Mouse (Mus musculus): ENCODE measurements at regions not wholly inside any gene's neighbourhood (a gene's known extent, or its start where the extent isn't known, plus 50 kb on each side); places are given as distances from the start of the nearest gene placed in this dataset.

DNA sequence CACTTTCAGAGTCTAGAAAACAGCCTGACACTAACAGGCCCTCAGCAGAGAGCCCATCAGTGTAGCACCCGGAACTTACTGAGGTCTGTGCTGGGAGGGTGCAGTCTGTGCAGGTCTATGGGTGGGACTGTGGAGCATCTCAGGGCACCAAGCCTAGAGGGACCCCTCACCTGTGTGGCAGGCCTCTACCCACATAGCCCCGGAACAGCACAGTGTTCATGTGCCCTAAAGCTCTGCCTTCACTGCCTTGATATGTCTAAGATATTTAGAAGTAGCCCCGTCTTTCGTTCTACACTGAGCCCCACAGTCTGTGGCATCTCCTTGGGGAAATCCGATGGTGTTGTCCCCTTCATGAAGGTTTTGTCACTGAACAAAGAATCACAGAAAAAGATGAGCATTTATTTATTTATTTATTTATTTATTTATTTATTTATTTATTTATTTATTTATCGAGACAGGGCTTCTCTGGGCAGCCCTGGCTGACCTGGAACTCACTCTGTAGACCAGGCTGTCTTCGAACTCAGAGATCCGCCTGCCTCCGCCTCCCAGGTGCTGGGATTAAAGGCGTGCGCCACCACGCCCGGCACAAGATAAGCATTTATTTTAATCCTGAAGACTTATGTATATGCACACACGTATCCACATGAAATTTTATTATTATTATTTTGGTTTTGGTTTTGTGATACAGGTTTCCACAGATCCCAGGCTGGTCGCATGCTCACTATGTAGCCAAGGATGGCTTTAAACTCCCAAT lies 55.2 kb upstream of the Parp11 start:
- no peak for TF ChIP-seq POLR2A (IDR thresholded peaks at IDR 0.05; ENCODE audit: borderline replicate concordance, extremely low read depth, insufficient read depth, insufficient read length, poor library complexity, severe bottlenecking)
- TF ChIP-seq CTCF (IDR thresholded peaks at IDR 0.05; ENCODE audit: borderline replicate concordance, extremely low read depth, insufficient read depth, insufficient read length), result no peak
